In genomic region chr2:30592951-30593350, GRCm38 (mm10) we compare ENCODE assay signal across 14 mouse cellular contexts. TPM values are rescaled to one million over a fixed set of nuclear protein-coding genes. Genes with fewer than 3 reads are reported as not detected.
A peak's percentile ranks its signal among the peaks of the same experiment; 100 is the strongest.
DNase-seq lines count a peak whose midpoint lies in the region; ATAC-seq and TF ChIP-seq lines count a peak whose summit lies in the region.
"Had no signal": no experiment of that assay in that cellular context is flagged by ENCODE, and none has a peak within 500 bp of the region (broad histone marks: within the 10 kb centered on the region; RNA-seq: fewer than 3 reads in every experiment).

No protein-coding gene starts in this region.

- H3K9ac ChIP-seq in forebrain, embryonic 15.5 days (replicated peaks), result no peak overlapping the region
- no peak overlapping the region for H3K9ac ChIP-seq in midbrain, embryonic 16.5 days (ENCODE audit: low read depth, low read length)
- H3K9ac ChIP-seq: liver, embryonic 15.5 days had no signal

- DNase-seq in gastrocnemius, adult 2 months, result no peak
- no peak for DNase-seq in gastrocnemius, adult 8-10 months (ENCODE audit: low spot score in 2 of 2)
- DNase-seq in layer of hippocampus, adult 2 months (ENCODE audit: low spot score in 2 of 2), result no peak
- no peak for DNase-seq in layer of hippocampus, postnatal 25 days (ENCODE audit: extremely low spot score in 1 of 2, low spot score in 1 of 2)
- DNase-seq in embryo, embryonic 11 days, result no peak
- no peak for DNase-seq in left cerebral cortex, postnatal 4 days
- DNase-seq: adrenal gland, adult 8-10 months; cerebellum, adult 11 months; layer of hippocampus, postnatal 36 days had no signal

- H3K27me3 ChIP-seq in forebrain, embryonic 15.5 days, result no peaks in the 10 kb centered on the region
- H3K27me3 ChIP-seq in midbrain, embryonic 16.5 days (ENCODE audit: control insufficient read depth, insufficient read depth, low read depth, low read length), result no peaks in the 10 kb centered on the region
- H3K27me3 ChIP-seq: liver, embryonic 15.5 days had no signal

- no peak overlapping the region for H3K4me2 ChIP-seq in forebrain, embryonic 15.5 days (replicated peaks)
- H3K4me2 ChIP-seq in midbrain, embryonic 16.5 days (ENCODE audit: low read length), result no peak overlapping the region
- H3K4me2 ChIP-seq: liver, embryonic 15.5 days had no signal

- peak overlapping the region; percentile 97 for H3K27ac ChIP-seq in gastrocnemius, adult 2 months
- H3K27ac ChIP-seq in layer of hippocampus, adult 2 months, result peak overlapping the region; percentile 100
- peak overlapping the region; percentile 99 for H3K27ac ChIP-seq in forebrain, embryonic 15.5 days (replicated peaks)
- peak overlapping the region; percentile 100 for H3K27ac ChIP-seq in midbrain, embryonic 16.5 days (ENCODE audit: low read length)
- H3K27ac ChIP-seq: liver, embryonic 15.5 days had no signal

- no peaks in the 10 kb centered on the region for H3K9me3 ChIP-seq in forebrain, embryonic 15.5 days
- H3K9me3 ChIP-seq in midbrain, embryonic 16.5 days (replicated peaks; ENCODE audit: control insufficient read depth, low read length, poor library complexity, severe bottlenecking), result no peaks in the 10 kb centered on the region
- H3K9me3 ChIP-seq: liver, embryonic 15.5 days had no signal

- intact Hi-C loops in gastrocnemius, adult 2 months (cut with DNase I), result loop anchor here (5.0 kb wide), 2 partner anchors 41 to 121 kb away; partner anchors contain the start of gene Ier5l
- intact Hi-C loops in left cerebral cortex, postnatal 4 days (cut with DNase I), result loop anchor here (5.0 kb wide), 1 partner anchor 121 kb away; the partner anchor contains the start of gene Ier5l

- H3K4me1 ChIP-seq in forebrain, embryonic 15.5 days, result peaks cover 48% of the 10 kb centered on the region
- H3K4me1 ChIP-seq in midbrain, embryonic 16.5 days (ENCODE audit: control insufficient read depth, insufficient read depth, low read length), result peaks cover 23% of the 10 kb centered on the region

- no peak overlapping the region for H3K4me3 ChIP-seq in gastrocnemius, adult 2 months
- no peak overlapping the region for H3K4me3 ChIP-seq in layer of hippocampus, adult 2 months
- H3K4me3 ChIP-seq in forebrain, embryonic 15.5 days, result no peak overlapping the region
- H3K4me3 ChIP-seq in midbrain, embryonic 16.5 days (ENCODE audit: low read depth, low read length), result no peak overlapping the region
- H3K4me3 ChIP-seq: erythroblast, embryonic 14.5 days; liver, embryonic 15.5 days had no signal

- H3K36me3 ChIP-seq in forebrain, embryonic 15.5 days, result no peaks in the 10 kb centered on the region
- no peaks in the 10 kb centered on the region for H3K36me3 ChIP-seq in midbrain, embryonic 16.5 days (ENCODE audit: control insufficient read depth, insufficient read depth, low read length)
- H3K36me3 ChIP-seq: liver, embryonic 15.5 days had no signal

- no peak for ATAC-seq in forebrain, embryonic 15.5 days (replicated peaks)
- ATAC-seq in midbrain, embryonic 16.5 days, result no peak
- ATAC-seq: intestine, postnatal 0 days had no signal

- no peak for TF ChIP-seq CTCF in gastrocnemius, adult 2 months (IDR thresholded peaks at IDR 0.05)
- TF ChIP-seq CTCF in layer of hippocampus, adult 2 months (conservative IDR thresholded peaks at IDR 0.05), result no peak

- 81% methylated on average over 6 of the region's 6 CpGs for WGBS in forebrain, embryonic 15.5 days
- WGBS in midbrain, embryonic 16.5 days, result 91% methylated on average over 6 of the region's 6 CpGs

RNA-seq across cellular contexts. Expression of gene Cstad, which starts 1.9 kb away (rescaled TPM):
- total RNA-seq in gastrocnemius, adult 2 months (2021), result 1 to 10 TPM in 1 of 2 experiments, under 1 TPM in 1; 0.47 to 1.8 TPM
- total RNA-seq in gastrocnemius, adult 8-10 months (2022), result 1 to 10 TPM in 2 of 4 experiments, under 1 TPM in 2; 0.41 to 1.7 (median 0.77) TPM
- total RNA-seq in layer of hippocampus, adult 2 months (2021), result 10 to 100 TPM in 1 of 2 experiments, 1 to 10 TPM in 1; 7.8 to 11.3 TPM
- total RNA-seq in layer of hippocampus, postnatal 25 days (2021), result 10 to 100 TPM in 1 of 2 experiments, 1 to 10 TPM in 1; 3.0 to 10.3 TPM
- 0.63 and 1.4 TPM in 2 replicates for polyA plus RNA-seq in forebrain, embryonic 15.5 days (2015; fragmentation: Nextera tagmentation; extraction: Ambion mirVana)
- 0.62 TPM in 2 replicates for polyA plus RNA-seq in midbrain, embryonic 16.5 days (2015; fragmentation: Nextera tagmentation; extraction: Ambion mirVana)
- 1 to 10 TPM; 3.0 to 3.7 TPM for total RNA-seq in left cerebral cortex, postnatal 4 days (2021)
- polyA plus RNA-seq: erythroblast, embryonic 14.5 days; liver, embryonic 15.5 days had no signal
